Mouse (Mus musculus): ENCODE results near the gene Psenen.

DNA sequence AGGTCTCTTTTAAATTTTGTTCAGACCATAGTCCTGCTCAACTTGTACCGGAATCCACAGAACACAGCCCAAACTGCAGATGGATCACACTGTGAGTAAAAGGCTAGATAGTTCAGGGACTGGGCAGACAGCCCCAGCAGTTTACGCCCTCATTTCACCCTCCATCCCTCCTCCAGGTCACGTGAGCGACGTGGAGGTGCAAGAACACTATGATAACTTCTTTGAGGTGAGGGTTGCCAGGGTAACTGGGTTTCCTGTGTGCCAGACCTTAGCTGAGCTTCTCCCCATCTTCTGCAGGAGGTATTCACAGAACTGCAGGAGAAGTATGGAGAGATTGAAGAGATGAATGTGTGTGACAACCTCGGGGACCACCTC is 466 bp upstream of the Psenen start:
- TF ChIP-seq CTCF (IDR thresholded peaks at IDR 0.05) (no peak), POLR2A (IDR thresholded peaks at IDR 0.05; ENCODE audit: insufficient read depth, low read depth, low read length) (no peak)
